Mouse (Mus musculus) layer of hippocampus, postnatal 14 days (tissue): ENCODE data around the gene Iqcm. TPM values are rescaled to one million over a fixed set of nuclear protein-coding genes. Genes with fewer than 3 reads are reported as not detected.
"Not testable (repeated sequence)": the region's sequence is repeated elsewhere in the genome, so short reads cannot be mapped to it uniquely, and the experiment has no call there.

Experiments used
- DNase-seq, 2 experiments: peaks; one replicate each; pipeline ENCODE4 v3.0.0; 2021 to 2022; ENCODE audit warnings: low spot score in 2 of 2, mixed read lengths in 1 of 2
- long read RNA-seq, 2 experiments: library from polyadenylated mRNA; stranded (forward); transcript quantifications; one replicate each; pipeline ENCODE4 v2.0.0; 2021
- total RNA-seq, 2 experiments: library from RNA; stranded (reverse); gene quantifications; 2 replicates each; pipeline ENCODE4 v1.2.3; 2021

The Iqcm gene
- under 1 TPM; 0.36 to 0.39 TPM for total RNA-seq
- long read RNA-seq, experiment 1 = 0 reads
- long read RNA-seq, experiment 2 = 0 reads

DNA sequence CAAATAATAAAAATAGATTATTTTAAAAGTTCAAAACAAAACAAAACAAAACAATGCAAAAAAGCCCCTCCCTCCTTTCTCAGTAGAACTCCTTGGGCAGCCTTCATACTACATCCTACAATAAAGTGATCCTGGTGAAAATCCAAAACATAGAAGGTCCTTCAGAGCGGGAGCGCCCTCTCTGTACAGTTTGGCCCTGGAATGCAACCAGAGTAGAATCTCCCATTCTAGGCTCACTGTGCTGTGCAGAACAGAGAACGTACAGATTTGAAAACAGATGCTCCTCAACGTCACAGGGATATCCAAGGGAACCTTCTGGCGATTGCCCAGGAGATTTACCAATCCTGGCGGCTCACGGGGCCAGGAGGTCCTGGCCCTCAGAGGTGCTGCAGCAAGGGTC is at the start of gene Iqcm:
Gene Iqcm (plus strand): TSS at position 301 of the 400 bp plus-strand sequence.
- no peak for DNase-seq

DNA sequence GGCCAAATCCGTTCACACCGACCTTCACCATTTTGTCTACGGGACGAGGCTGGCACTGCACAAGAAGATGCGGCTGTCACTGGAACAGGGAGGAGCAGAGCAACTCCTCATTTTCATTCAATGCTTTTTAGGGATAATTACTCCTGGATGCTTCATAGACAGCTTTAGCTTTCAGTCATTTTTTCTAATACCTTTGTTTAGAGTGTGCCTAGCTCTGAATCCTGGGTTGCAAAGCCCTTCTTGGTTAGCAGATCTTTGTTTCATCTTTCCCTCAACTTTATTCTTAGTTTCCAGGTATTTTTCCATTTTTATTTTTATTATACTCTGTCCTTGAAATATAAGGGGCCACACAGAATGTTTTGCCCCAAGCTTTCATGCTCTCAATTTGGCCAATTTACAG is 42.0 kb upstream of the Iqcm start, which contains the start of gene Gm10358:
Gene Gm10358 (minus strand): TSS at position 101 of the 400 bp plus-strand sequence.
- DNase-seq = no peak

DNA sequence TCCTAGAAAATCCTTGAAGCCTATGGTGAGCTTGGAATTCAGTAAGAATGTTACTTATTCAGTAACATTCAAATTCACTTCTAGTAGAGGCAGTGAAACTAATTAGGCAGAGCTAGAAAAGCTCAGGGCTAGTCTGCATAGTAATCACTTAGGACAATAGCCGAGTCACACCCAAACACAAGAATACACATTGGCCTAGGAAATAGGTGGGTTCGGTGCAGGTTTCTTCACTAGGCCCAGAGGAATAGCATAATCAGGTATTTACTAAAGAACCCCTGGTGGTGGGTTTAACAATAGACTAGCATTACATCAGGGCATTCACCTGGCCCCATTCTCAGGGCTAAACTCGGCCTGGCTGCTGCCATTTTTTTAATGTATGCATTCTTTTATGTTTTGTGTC is 32.8 kb upstream of the Iqcm start:
- not testable (repeated sequence) for DNase-seq

DNA sequence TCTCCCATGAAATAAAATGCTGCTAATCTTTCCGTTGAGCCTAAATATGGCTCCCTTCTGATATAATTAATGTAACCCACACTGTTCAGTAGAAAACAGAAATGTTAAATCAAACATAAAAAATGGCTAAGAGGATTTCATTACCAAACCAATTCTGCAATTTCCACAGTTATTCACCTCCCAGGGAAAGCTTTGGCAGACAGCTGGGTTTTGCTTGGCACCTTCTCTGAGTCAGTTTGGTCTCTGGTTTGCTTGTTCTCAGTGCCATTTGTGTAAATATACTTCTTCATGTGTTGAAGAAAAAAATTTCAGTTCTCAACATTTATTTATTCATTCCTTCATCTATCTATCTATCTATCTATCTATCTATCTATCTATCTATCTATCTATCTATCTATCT is 28.3 kb downstream of the Iqcm start:
- DNase-seq = peak in 1 of 2 experiments; percentile 63

DNA sequence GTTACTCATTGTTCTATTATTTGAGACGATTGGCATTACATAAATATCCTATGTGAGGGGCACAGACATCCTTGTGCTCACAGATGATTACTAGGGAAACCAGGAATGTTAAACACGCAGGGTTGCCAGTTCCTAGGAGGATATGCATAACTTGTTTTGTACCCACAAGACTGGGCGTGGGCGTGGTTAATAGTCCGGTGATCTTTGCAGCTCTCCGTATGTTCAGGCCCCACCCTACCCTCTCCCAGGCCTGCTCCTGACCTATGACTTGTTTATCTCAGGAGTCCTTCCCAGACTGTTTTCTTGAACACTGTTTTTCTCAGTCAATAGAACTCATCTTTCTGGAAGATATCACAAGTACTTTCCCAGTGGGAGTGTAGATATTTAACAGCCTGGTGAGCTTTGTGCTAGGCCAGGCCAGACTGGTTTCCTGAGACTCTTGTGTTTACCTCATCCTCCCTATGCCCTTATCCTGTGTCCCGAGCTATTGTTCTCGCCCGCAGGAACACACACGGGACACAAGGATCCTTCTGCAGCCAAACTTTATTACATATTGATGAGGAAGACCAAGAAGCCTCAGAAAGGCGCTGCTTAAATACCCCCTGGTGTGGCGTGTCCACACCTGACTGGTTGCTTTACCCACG is 40.7 kb downstream of the Iqcm start:
- DNase-seq = no peak

DNA sequence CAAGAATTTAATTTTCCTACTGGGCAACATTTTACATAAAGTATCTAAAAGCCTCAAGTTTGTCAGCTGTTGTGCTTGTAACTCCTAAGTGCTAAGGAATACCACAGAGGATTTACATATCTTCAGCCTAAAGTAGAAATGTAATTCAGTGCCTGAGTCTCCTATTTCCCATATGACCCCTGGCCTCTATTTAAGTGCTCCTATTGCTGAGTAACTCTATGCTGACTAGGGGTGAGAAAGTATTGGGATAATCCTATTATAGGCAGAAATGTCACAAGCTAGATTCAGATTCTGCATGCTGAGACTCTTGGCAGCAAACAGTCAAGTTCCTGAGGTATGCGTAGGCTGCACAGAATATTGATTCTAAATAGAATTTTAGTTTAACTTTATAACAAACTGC is 60.8 kb downstream of the Iqcm start:
- no peak for DNase-seq

DNA sequence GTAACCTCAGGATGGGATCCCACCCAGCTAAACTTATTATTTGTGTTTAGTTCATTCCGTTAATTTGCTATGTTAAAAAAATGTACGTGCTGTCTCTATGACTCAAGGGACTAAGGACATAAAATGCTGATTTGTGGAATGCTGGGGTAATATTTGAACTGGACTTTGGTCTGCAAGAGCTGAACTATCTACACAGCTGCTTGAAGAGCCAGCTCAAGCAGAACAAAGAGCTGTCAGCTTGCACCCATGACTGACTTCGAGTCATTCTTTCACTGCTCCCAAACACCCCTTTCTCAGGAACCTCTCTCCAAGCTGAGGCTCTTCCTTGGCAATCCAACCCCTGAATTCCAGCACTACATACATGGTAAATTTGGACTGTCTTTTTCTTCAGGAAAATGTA is 65.3 kb downstream of the Iqcm start:
- no peak for DNase-seq

DNA sequence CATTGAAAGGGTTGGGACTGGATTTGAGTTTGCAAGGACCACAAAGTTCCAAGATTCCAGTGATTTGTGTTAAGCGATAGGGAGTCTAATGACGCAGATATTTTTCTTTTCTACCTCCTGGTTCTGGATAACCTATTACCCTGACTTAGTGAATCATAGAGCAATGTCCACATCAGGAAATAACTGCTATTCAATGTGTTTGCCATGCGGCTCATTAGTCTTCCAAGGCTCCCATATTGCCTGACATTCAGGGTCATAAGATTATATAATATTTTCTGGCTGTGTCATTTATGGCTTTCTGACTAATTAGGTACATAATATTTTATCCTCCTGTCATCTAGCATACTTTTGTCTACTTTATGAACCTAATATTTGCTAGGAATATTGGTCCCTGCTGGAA is 100.8 kb downstream of the Iqcm start:
- no peak for DNase-seq

DNA sequence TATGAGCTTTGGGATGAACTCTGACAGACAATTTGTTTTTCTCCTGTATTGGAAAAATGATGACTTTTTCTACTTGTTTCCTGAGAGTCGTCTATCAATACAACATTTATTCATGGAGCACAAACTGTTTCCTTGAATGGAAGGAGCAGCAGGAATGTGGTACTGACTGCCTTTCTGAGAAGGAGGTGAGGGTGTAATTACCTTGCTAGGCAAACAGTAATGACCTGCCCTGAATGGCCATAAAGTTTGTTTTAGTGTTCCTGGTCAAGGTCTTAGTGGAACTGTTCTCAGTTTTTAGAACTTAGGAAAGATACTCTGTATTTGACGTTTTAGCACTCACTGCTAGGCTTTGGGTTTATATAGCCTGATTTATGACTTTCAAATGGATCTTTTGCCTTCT is 147.8 kb downstream of the Iqcm start:
- no peak for DNase-seq

DNA sequence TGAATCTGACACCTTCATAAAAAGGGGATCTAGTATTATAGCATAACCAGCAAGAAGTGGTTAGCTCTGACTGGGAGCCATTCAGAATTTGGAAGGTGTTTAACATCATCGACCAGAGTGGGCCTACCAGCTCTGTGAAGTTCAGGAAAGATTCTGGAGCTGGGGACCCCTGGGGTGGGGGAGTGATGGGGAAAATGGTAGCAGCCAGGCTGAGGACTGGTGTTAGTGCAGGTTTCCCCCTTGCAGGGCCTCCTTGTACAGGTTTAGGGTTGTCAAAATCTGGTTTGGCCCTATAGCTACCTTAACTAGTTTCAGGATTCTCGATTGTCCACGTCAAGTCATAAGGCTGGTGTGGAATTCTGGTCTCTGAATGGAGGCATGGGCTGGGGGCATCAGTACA is 194.5 kb downstream of the Iqcm start:
- no peak for DNase-seq

DNA sequence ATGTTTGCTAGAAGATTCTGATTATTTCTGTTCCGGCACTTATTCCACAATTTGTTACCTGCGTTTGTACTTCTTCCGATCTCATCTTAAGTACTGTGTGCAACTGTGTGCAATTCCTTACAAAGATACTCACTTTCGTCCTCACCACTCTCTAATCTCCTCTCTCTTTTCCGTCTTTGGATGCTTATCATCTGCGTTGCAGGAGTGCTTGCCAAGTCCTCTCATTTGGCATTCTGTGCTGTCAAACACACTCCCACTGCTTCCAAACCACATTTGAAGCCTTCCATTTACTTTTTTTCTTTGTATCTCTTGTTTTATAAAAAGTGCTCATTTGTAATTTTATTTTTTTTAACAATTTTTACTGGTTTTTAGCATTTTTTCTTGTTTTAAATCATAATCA is 210.8 kb downstream of the Iqcm start:
- DNase-seq = peak; percentile 17 to 72

DNA sequence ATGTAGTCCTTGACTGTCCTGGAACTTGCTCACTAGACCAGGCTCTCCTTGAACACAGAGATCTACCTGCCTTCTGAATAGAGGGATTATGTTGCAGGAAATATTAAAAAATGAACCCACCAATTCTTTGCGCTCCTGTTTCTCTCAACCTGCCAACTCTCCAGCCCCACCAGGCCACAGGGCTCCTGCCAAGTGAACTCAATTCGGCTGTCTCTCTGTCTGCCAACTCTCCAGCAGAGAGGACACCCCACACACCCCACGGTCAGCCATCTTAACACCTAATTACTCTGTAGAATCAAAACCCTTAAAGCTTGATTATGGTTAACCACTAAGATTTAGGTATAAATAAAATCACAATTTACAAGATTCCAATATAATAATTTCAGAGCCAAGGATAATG is 298.1 kb downstream of the Iqcm start:
- DNase-seq = no peak

DNA sequence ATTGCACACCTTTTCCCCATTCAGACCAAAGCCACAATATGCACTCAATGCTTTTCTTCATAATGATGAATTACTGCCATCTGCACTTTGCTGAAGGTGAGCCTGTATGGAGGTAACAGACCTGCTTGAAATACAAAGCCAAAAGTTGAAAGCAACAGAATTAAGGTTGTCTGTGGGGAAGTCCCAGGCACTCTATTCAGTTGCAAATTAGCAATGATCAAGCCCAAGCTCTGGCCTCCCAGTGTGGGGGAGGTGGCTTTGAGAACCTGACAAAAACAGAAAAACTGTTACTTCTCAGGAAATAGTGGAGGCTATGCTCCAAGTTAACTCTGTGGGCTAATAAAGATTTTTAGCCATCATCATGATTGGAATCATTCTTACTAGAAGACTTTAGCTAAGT is 307.1 kb downstream of the Iqcm start:
- no peak for DNase-seq

DNA sequence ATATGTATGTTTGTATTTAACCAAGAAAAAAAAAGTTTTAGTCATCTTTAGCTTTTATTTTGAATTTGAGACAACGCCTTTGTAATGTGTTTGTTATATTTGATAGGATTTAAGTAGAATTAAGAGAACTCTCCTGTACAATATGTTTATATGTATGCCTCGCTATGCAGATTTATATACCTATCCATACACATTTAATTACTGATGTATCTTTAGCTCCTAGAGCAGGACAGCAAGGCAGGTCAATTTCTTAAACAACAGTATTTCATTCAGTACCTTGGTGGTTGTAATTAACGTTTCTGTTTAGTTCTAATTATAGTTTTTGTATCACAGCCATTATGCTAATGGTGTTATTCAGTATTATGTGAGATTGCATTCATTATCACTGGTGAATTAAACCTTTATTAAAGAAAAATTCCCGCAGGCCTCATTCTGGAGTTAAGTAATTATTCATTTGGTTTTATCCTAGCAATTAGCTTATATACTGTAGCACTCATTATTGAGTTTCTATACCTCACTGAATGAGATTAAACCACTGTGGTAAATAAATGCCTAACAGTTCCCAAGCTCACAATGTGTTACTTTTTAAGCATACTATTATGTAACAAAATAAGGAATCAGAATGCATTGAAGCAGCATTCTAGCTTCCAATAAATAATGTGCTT is 380.1 kb downstream of the Iqcm start:
- no peak for DNase-seq

DNA sequence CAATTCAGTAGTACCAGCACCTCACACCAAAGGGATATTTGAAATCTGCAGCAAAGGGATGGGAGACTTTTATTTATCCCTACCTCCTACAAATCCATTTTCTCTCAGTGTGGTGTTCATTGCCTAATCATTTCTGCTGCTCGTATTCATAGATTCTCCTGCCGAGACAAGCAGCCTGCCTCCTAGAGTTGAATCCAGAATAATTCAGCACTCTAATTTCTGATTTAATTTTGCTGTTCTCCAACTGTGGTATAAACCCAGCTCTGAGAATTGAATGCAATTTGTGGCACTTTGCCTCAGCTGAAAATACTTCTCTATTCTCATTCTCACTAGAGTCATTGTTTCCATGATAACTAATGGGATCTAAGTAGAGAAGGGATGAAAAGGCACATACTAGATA is 386.8 kb downstream of the Iqcm start:
- peak in 1 of 2 experiments; percentile 38 for DNase-seq

DNA sequence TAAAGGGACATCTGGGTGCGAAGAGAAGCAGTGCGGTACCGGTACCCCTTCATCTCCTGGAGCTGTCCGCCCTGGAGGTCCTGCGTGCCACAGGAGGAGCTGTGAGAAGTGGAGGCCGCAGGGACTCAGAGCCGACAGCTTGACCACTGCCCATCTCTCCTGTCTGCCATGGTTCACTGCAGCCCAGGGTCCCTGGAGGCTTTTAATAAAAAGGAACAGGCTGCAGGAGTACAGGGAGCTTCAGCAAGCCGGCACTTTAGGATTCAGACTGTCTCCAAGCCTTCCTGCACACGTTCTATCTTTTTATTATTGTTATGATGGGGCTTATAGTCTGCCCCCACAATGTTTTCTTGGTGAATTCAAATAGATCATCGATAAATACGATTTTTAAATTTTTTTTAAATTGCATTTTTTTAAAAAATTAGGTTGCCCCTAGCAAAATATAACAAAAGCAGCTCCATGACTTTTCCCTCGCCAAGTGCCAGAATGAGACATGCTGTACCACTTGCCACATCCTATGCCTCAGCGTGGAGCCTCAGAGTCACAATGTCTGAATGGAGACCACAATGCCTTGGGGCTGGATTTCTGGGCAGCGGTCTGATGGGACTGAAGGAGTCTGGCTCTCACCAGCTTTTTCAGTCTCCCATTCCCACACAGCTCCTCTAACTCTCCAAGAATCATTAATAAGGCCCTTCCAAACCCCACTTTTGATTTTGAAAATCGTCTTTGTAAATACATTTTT is 469.3 kb downstream of the Iqcm start:
- DNase-seq = no peak

DNA sequence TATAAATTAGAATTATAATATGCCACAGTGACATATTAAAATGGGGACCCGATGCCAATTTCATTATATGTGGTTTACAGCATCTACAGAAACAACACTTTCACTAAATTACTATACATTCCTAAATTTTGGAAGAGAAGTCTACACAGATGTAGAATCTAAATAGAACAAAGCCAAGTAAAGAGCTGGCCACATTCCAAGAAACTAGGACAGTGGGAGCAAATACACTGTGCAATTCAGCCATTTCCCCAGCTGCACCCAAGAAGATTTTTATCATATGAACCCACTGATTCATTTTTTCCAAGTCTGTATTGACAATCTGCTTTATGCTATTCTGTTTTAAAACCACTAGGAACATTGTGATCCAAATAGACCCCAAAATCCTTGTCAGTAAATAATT is 500.7 kb downstream of the Iqcm start:
- peak in 1 of 2 experiments; percentile 22 for DNase-seq

DNA sequence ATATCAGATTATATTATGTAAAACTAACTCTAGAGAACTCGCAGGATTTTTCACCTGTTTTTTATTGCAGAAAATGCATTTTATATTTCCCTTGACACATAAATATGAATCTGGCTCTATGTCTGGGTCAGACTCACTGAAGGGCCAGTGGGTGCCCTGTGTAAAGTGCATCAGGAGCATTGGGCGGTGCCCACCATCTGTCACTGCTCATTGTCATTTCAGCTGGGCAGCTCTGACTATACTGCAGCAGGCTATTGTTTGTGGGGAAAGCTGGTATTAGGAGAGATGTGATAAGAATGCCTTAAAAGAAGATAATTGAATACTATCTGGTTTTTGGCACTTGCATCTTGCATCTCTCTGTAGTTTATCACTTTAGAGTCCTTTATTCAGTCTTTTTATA is 507.5 kb downstream of the Iqcm start:
- DNase-seq = no peak

DNA sequence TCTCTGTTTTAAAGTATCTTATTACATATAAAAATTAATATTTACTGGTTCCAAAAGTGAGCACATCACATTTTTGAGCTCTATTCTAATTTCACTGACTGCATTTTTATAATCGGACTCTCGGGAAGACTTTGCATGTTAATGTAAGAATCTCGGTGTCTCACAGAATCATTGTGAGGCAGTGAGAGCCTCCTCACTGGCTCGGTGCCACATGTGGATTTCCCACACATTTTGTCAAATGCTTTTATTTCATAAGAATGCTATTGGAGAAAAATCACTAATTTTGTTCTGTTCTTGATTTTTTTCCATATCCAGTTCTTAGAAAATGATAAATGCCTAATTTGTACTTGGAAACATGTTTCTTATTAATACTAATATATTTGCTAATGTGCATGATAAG is 570.0 kb downstream of the Iqcm start:
- DNase-seq = peak in 1 of 2 experiments; percentile 12
